Mouse (Mus musculus): ENCODE measurements around the gene Rab19.

DNA sequence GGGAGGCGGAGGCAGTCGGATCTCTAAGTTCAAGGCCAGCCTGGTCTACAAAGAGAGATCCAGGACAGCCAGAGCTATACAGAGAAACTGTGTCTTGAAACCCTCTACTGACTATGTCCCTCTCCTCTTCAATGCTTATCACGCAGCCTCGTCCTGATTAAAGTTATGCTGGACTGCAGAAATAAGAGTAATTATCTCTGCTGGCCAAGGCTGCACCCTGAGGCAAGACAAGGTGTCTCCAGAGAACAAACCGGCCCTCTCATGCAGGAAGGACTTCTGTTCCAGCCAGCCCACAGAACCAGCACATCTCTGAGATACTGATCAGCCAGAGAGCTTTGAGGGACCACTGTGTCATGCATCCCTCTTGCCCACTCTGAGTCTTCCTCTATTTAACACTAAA lies 54.9 kb downstream of the Rab19 start:
- TF ChIP-seq CTCF (IDR thresholded peaks at IDR 0.05; ENCODE audit: borderline replicate concordance, control insufficient read depth, extremely low read depth, insufficient read depth, low read length, poor library complexity) (no peak), POLR2A (IDR thresholded peaks at IDR 0.05; ENCODE audit: control insufficient read depth, extremely low read depth, insufficient read depth, low read length, poor library complexity) (no peak)

Measured in thymus, adult 2 months (tissue).